Mouse (Mus musculus) bone marrow macrophage, adult 2 months (primary cell): ENCODE measurements around the gene Nphp3.

Experiments used
- CTCF ChIP-seq: IDR thresholded peaks from 2 replicates; pipeline ENCODE4 v1.5.1; 2012; ENCODE audit warnings: low read depth, mild to moderate bottlenecking, low read length, moderate library complexity
- POLR2A ChIP-seq: IDR thresholded peaks from 2 replicates; pipeline ENCODE4 v1.6.1; 2012; ENCODE audit warnings: mild to moderate bottlenecking, low read depth, low read length, borderline replicate concordance

GRCm38 (mm10) chr9:104014526-104014925 is 12.2 kb downstream of the Nphp3 start:
- TF ChIP-seq CTCF: no peak
- TF ChIP-seq POLR2A: no peak
